Mouse (Mus musculus) midbrain, embryonic 10.5 days (tissue): ENCODE results near the gene Amph. TPM values are rescaled to one million over a fixed set of nuclear protein-coding genes. Genes with fewer than 3 reads are reported as not detected.

Source experiments
- DNase-seq: peaks from one replicate; pipeline ENCODE4 v3.0.0-alpha.2; 2017; ENCODE audit warnings: low spot score
- H3K27ac ChIP-seq: fragments of 300-500 bp; sonication (generic); replicated peaks from 2 replicates; pipeline ENCODE4 v1.5.1; 2016; ENCODE audit warnings: mild to moderate bottlenecking
- H3K27me3 ChIP-seq: fragments of 300-500 bp; sonication (generic); 2 replicates; pipeline ENCODE4 v1.6.1; 2016; ENCODE audit warnings: low read depth, mild to moderate bottlenecking; ENCODE audit not compliant: poor library complexity, severe bottlenecking
- H3K36me3 ChIP-seq: fragments of 300-500 bp; sonication (generic); 2 replicates; pipeline ENCODE4 v1.6.1; 2016; ENCODE audit warnings: mild to moderate bottlenecking, moderate library complexity
- H3K4me1 ChIP-seq: fragments of 300-500 bp; sonication (generic); 2 replicates; pipeline ENCODE4 v1.6.1; 2016
- H3K4me3 ChIP-seq: fragments of 300-500 bp; sonication (generic); 2 replicates; pipeline ENCODE4 v1.5.1; 2016; ENCODE audit warnings: mild to moderate bottlenecking, moderate library complexity
- H3K9me3 ChIP-seq: fragments of 300-500 bp; sonication (generic); replicated peaks from 2 replicates; pipeline ENCODE4 v1.6.1; 2016; ENCODE audit warnings: mild to moderate bottlenecking
- WGBS: fragments of 180-500 bp; shearing (Covaris S2); methylation state at CpG from one replicate; pipeline ENCODE4 v1.1.7; 2016; 5-methylcytosine and 5-hydroxymethylcytosine counted together
- polyA plus RNA-seq: library from polyadenylated mRNA; unstranded; fragments of >200 nt; fragmentation: Nextera tagmentation; extraction: Ambion mirVana; gene quantifications from 2 replicates; pipeline ENCODE4 v1.2.1, GENCODE M21; 2016

Gene Amph
- polyA plus RNA-seq, 1 experiment from 2014 or later, result 4.9 TPM

DNA sequence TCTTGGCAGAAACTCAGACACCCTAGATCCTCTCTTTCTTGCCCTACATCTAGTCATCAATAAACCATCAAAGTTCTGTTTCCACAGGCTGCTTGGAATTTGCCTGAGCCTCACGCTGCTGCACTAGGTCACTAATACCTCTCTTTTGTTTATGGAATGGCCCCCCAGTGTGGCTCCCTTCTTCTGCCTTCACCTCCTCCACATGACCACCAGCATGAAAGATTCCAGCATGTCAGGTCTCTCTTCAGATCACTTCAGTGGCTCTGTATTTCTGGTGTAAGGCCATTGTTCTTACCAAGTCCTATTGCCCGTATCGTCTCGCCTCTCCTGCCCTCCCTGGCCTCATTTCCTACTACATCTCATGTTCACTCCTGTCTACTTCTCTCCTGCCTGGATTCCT, 39.3 kb downstream of the Amph start:
- Histone ChIP-seq H3K27me3 (no peaks in the 10 kb centered on the region), H3K27ac (no peak overlapping the region), H3K4me1 (peaks cover 10% of the 10 kb centered on the region), H3K36me3 (no peaks in the 10 kb centered on the region), H3K4me3 (no peak overlapping the region), H3K9me3 (no peaks in the 10 kb centered on the region)
- DNase-seq, result no peak
- WGBS, result 54% methylated on average over 4 of the region's 4 CpGs

GRCm38 (mm10) chr13:18988323-18988722, 40.3 kb downstream of the Amph start:
- Histone ChIP-seq H3K4me3 (no peak overlapping the region), H3K9me3 (no peaks in the 10 kb centered on the region), H3K36me3 (no peaks in the 10 kb centered on the region), H3K27ac (no peak overlapping the region), H3K27me3 (no peaks in the 10 kb centered on the region), H3K4me1 (peaks cover 10% of the 10 kb centered on the region)
- 71% methylated on average over 4 of the region's 4 CpGs for WGBS
- DNase-seq, result no peak

- Histone ChIP-seq H3K27ac (no peak overlapping the region), H3K9me3 (no peaks in the 10 kb centered on the region), H3K36me3 (no peaks in the 10 kb centered on the region), H3K27me3 (no peaks in the 10 kb centered on the region), H3K4me3 (no peak overlapping the region), H3K4me1 (peaks cover 10% of the 10 kb centered on the region)
- DNase-seq, result no peak
- 45% methylated on average over 8 of the region's 8 CpGs for WGBS
Measured at GRCm38 (mm10) chr13:18989185-18989714, 41.2 kb downstream of the Amph start.

- H3K9me3 ChIP-seq, result 0 out of 2 replicates have a peak, but pooled peaks cover 5% of the 10 kb centered on the region
- H3K4me3 ChIP-seq, result no peak overlapping the region
- 93% methylated on average over 9 of the region's 9 CpGs for WGBS
- no peaks in the 10 kb centered on the region for H3K4me1 ChIP-seq
- H3K27me3 ChIP-seq, result no peaks in the 10 kb centered on the region
- no peaks in the 10 kb centered on the region for H3K36me3 ChIP-seq
- H3K27ac ChIP-seq, result no peak overlapping the region
- DNase-seq, result no peak
Measured at GRCm38 (mm10) chr13:19002502-19002901, 54.5 kb downstream of the Amph start.

DNA sequence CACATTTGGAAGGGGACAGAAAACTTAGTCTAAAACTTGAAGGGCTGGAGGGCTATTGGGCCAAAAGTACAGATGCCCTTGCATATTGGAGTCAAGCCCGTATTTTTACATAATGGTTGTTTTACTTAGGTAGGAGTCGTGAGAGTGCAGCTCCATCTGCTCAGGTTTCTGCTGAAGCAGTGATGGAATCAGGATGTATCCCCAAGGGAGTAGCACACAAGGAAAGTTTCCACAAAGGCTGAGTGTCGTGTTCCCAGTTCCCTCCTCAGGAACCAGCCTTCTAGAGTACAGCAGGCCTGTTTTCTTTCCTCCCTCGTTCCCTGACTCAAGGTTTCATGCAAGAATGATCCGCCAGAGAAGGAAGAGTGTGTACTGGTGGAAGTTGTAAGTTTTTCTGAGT, 56.4 kb downstream of the Amph start:
- 0 out of 2 replicates have a peak, but pooled peaks cover 2% of the 10 kb centered on the region for H3K9me3 ChIP-seq
- H3K36me3 ChIP-seq, result no peaks in the 10 kb centered on the region
- no peak for DNase-seq
- H3K4me3 ChIP-seq, result no peak overlapping the region
- WGBS, result 74% methylated on average over 5 of the region's 5 CpGs
- H3K4me1 ChIP-seq, result no peaks in the 10 kb centered on the region
- no peaks in the 10 kb centered on the region for H3K27me3 ChIP-seq
- H3K27ac ChIP-seq, result no peak overlapping the region

- DNase-seq, result no peak
- Histone ChIP-seq H3K9me3 (no peaks in the 10 kb centered on the region), H3K27ac (no peak overlapping the region), H3K36me3 (no peaks in the 10 kb centered on the region), H3K27me3 (no peaks in the 10 kb centered on the region), H3K4me1 (no peaks in the 10 kb centered on the region), H3K4me3 (no peak overlapping the region)
- WGBS, result 84% methylated on average over 3 of the region's 3 CpGs
Measured at GRCm38 (mm10) chr13:19008440-19008839, 60.4 kb downstream of the Amph start.

- H3K9me3 ChIP-seq, result no peaks in the 10 kb centered on the region
- no peaks in the 10 kb centered on the region for H3K4me1 ChIP-seq
- 91% methylated on average over 4 of the region's 4 CpGs for WGBS
- H3K27me3 ChIP-seq, result no peaks in the 10 kb centered on the region
- no peak for DNase-seq
- no peak overlapping the region for H3K27ac ChIP-seq
- no peak overlapping the region for H3K4me3 ChIP-seq
- H3K36me3 ChIP-seq, result no peaks in the 10 kb centered on the region
Measured at GRCm38 (mm10) chr13:19014825-19015375, 66.9 kb downstream of the Amph start.

DNA sequence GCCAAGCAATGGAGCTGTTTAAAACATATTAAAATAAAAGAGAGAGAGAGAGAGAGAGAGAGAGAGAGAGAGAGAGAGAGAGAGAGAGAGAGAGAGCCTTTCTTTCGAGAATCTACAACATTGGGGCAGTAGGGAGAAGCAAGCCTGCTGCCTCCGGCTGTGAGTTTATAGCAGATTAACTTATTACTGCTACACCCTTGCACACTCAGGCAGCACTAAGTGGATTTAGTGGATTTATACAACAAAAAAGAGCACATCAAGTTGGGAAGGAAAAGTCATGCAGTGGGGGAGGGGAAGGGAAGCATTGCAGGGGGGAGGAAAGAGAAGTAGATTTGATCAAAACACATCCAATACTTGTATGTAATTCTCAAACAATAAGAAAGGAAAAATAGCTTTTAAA, 73.5 kb downstream of the Amph start:
- Histone ChIP-seq H3K27me3 (no peaks in the 10 kb centered on the region), H3K9me3 (no peaks in the 10 kb centered on the region), H3K4me3 (no peak overlapping the region), H3K27ac (no peak overlapping the region), H3K4me1 (peaks cover 17% of the 10 kb centered on the region), H3K36me3 (no peaks in the 10 kb centered on the region)
- no peak for DNase-seq
- 57% methylated on average over 2 of the region's 2 CpGs for WGBS

- Histone ChIP-seq H3K4me1 (peaks cover 17% of the 10 kb centered on the region), H3K4me3 (no peak overlapping the region), H3K27me3 (no peaks in the 10 kb centered on the region), H3K27ac (no peak overlapping the region), H3K36me3 (no peaks in the 10 kb centered on the region), H3K9me3 (no peaks in the 10 kb centered on the region)
- DNase-seq, result no peak
- WGBS, result 72% methylated on average over 3 of the region's 3 CpGs
Measured at GRCm38 (mm10) chr13:19022310-19022709, 74.3 kb downstream of the Amph start.

DNA sequence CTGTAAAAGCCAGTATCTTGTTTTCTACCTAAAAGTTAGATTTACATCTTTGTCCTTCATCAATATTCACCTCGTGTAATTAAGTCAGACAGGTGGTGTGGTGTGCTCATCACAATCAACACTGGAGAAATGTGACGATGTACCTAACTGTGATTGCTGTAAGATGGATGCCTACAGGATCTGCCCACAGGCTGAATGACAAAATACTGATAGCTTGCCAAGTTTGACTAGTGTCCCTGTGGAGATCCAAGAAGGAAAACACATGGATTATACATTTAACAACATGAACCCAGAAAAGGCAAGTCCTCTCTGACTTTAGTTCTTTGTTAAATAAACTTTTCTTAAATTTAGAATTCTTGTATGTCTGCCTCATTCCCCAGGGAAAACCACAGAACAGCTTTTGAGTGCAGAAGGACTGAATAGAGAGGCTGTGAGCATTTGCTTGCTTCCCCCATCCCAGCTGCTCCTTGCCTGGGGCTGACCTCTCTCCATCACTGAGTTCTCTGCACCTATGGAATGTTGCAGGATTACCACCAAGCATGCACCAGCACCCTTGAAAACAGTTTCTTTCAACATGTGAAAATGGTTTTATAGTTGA, 77.2 kb downstream of the Amph start:
- Histone ChIP-seq H3K27ac (no peak overlapping the region), H3K36me3 (no peaks in the 10 kb centered on the region), H3K27me3 (no peaks in the 10 kb centered on the region), H3K4me1 (peaks cover 17% of the 10 kb centered on the region), H3K4me3 (no peak overlapping the region), H3K9me3 (no peaks in the 10 kb centered on the region)
- 88% methylated on average over 2 of the region's 2 CpGs for WGBS
- DNase-seq, result no peak

DNA sequence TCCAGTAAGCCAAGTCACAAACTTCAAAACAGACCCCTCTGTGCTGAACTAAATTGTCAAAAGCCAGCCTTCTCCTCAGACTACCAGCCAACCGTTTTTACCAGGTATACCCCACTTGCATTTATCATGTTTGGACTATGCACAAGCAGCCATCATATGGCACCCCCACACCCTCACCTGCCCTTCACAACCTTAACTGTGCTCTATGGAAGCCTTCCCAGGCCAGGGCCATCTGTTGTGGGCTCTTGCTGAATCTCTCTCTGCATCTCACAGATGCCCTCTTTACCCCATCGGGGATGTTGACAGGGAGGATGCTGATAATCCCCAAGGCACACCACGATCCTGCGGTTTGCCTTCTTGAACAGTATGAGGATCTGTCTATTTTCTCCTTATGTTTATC, 77.9 kb downstream of the Amph start:
- no peak for DNase-seq
- 90% methylated on average over 4 of the region's 4 CpGs for WGBS
- Histone ChIP-seq H3K27me3 (no peaks in the 10 kb centered on the region), H3K27ac (no peak overlapping the region), H3K9me3 (no peaks in the 10 kb centered on the region), H3K36me3 (no peaks in the 10 kb centered on the region), H3K4me1 (peaks cover 17% of the 10 kb centered on the region), H3K4me3 (no peak overlapping the region)

DNA sequence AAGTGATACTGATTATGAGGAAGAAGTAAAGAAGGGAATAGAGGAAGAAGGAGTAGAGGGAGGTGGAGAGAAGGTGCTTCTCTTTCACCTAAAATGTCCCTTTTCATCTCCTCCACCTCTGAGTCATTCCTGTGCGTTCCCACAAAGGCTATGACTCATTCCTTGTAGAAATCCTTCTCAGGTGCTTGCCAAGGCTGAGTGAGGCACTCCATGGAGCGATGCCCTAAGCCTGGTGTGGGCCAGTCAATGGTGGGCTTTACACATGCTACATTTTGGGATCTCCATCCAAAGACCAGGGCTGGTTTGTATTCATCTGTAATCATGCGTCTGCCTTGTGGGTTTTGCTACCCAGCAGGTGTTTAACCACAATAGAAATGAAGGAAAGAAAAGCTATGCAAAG, 78.9 kb downstream of the Amph start:
- WGBS, result 84% methylated on average over 3 of the region's 3 CpGs
- DNase-seq, result no peak
- no peaks in the 10 kb centered on the region for H3K9me3 ChIP-seq
- no peak overlapping the region for H3K27ac ChIP-seq
- no peaks in the 10 kb centered on the region for H3K27me3 ChIP-seq
- no peaks in the 10 kb centered on the region for H3K36me3 ChIP-seq
- H3K4me3 ChIP-seq, result no peak overlapping the region
- peaks cover 8% of the 10 kb centered on the region for H3K4me1 ChIP-seq

DNA sequence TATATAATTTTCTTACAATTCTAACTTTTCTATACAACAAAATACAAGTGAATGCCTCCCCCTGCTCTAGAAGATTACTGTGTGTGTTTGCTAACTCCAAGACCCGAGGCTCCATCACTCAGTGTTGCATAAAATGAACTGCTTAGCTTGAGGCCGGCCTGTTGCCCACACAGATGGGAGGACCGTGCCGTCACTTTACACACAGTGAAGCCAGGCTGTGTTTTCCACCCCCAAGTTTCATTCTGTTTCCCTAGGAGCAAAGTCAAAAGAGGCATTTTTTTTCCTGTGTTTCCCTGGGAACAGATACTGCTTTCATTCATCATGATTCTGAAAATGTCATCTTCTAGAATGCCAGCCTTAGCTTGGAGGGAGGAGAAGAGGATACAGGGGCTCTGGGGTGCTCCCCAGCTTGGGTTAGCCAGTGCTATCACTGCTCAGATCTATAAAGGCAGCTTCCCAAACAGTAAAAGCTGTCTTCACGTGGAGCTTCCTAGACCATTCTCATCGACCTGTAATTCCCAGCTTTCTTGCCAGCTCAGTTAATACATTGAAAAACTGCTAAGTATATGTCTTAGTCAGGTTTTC, 79.9 kb downstream of the Amph start:
- 79% methylated on average over 6 of the region's 6 CpGs for WGBS
- Histone ChIP-seq H3K27me3 (no peaks in the 10 kb centered on the region), H3K4me1 (peaks cover 2% of the 10 kb centered on the region; the same call in 1 of the 2 replicates), H3K36me3 (no peaks in the 10 kb centered on the region), H3K27ac (no peak overlapping the region), H3K4me3 (no peak overlapping the region), H3K9me3 (no peaks in the 10 kb centered on the region)
- DNase-seq, result no peak
